Mouse (Mus musculus): ENCODE measurements around the gene Gid8. TPM values are rescaled to one million over a fixed set of nuclear protein-coding genes. Genes with fewer than 3 reads are reported as not detected.

Gid8 gene
- total RNA-seq (2015) = 59.6 and 70.9 TPM in 2 replicates
- total RNA-seq (2017) = 55.9 and 73.9 TPM in 2 replicates

DNA sequence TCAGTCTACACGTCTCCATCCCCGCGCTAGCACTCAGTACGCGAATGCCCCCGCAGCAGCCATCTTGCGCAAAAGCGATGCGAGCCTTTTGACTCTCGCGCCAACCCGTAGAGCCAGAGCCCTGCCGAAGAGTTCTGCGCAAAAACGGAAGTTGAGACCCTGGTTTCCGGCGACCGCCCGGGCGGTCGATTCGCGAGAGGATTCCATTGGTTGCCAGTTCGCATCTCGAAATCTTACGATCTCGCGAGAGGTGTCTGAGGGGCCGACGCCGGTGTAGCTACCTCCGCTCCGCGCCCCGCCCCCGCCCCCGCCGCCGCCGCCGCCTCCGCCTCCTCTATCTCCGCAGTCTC is at the start of gene Gid8, which contains the start of gene Dido1:
Gene Gid8, plus strand, starts transcription at position 195 of the 350 bp plus-strand sequence.
Gene Dido1, minus strand, starts transcription at position 77 of the 350 bp plus-strand sequence.
- peak; percentile 73 for ATAC-seq (replicated peaks; ENCODE audit: poor library complexity)

DNA sequence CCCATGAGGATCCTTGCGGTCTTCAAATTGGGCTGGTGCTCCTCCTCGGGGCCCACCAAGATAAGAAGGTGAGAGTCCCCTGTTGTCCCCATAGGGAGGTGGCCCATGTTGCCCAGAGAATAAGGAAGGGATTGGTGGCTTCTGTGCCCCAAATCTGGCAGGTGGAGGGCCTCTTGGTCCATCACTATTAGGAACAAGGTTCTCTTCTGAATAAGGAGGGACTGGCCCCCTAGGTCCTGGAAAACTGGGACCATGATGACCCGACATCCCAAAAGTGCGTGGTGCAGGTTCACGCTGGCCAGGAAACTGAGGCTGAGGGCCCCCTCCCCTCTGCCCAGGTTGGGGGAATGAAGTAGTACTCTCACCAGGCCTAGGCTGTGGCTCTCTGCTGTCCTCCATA is 49.4 kb upstream of the Gid8 start:
- ATAC-seq (replicated peaks; ENCODE audit: poor library complexity) = no peak

DNA sequence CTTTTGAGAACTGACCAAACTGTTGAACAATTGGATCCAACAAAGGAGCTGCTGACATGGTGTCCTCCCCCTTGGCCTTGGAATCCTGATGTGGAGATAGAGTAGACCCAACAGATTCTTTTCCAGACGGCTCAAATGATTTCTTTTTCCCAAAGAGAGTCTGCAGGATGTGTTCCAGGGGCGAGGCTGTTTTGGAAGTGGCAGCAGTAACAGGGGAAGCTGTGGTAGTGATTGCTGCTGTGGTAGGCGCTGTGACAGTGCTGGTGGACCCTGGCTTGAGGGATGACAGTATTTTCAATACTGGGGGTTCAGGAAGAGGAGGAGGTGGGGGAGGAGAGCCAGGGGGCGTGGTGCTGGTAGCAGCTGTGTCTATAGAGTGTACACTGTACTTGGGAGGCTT is 47.9 kb upstream of the Gid8 start:
- no peak for ATAC-seq (replicated peaks; ENCODE audit: poor library complexity)

DNA sequence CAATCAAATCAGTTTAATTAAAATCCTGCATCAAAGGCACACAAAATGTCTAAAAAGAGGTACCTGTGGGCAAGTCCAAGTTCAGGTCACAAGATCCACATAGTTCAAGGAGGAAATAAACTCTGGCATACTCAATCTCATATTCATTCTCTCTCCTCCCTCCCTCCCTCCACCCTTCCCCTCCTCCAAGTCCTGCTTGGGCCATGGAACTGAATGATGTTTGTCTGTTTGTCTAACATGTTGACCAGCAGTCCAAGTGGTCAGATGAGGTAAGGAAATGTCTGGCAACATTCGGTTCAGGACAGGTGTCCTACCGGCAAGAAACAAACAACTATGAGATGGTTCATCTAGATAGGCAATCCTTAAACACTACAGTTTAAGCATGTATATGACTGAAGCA is 33.2 kb upstream of the Gid8 start:
- ATAC-seq (replicated peaks; ENCODE audit: poor library complexity) = no peak

DNA sequence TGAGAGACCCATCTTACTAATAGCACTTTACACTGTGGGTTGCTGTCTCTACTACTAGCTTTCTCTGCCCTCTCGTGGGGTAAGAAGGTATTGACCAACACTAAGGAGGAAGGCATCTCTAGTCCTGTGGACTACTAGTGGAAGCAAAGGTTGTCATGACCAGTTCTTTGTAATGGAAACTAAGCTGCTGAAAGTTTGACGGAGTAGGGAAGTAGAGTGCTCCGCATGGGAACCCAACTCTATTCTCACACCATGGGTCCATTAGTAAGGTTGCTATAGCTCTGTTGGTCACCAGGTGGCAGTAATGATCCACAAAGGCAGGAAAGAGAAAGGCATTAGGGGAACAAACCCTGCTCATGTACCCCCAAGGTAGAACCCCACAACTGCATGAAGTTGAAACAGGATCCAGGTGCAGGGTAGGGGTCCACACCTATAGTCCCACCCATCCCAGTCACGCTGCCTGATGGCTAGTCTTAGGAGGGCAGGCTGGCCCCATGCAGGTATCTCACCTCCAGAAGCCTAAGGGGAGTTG is 31.2 kb upstream of the Gid8 start:
- peak; percentile 89 for ATAC-seq (replicated peaks; ENCODE audit: poor library complexity)

DNA sequence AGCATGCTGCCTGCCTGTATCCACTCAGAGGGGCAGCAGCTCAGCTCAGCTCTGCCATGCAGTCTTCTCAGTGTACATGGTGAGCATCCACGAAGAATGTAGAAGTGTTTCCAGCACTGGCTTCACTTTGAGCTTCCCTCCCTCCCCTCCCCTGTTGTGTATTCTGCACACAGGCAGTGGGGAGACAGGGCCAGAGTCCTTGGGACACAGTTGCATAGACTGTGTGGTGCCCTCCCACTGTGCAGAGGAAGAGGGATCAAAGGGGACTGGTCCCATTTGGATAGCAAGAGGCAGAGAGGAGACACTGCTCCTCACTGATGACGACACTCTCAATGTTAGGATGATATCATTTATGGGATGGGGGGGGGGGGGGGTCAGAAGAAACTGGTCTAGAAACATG is 28.7 kb upstream of the Gid8 start:
- ATAC-seq (replicated peaks; ENCODE audit: poor library complexity) = no peak

DNA sequence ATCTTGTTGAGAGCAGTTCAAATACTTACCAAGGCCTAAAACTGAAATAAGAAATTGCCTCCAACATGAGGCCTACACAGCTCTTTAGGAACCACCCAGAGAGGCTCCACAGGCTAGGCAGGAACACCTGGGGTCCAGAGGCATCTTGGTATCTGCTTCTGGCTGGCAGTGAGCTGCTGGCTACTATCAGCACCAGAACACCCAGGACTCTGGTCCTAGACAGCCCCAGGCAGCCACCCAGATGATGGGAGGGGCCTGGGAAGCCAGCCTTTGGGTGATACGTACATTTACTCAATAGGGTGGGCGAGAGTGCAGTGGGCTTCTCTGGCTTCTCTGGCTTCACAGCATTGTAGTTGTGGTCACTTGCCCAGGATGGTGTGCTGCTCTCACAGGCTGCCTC is 26.4 kb upstream of the Gid8 start:
- ATAC-seq (replicated peaks; ENCODE audit: poor library complexity) = peak; percentile 55

DNA sequence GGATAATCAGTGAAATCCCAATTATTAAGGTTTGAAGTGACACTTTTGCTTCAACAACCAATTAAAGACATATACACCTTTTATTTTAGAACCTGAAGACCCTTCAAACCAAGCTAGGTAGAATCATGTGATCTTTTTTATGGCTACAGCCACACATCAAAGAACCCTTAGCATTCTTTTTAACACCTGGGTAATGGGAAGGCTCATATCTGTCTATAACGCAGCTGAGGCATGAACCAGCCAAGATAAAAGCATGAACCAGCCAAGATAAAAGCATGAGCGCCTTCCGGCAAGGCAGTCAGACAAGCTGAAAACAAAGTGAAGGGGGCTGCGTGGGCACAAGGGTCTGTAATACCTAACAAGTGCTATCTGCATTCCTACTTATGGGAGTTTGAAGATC is 25.9 kb upstream of the Gid8 start:
- ATAC-seq (replicated peaks; ENCODE audit: poor library complexity) = no peak

DNA sequence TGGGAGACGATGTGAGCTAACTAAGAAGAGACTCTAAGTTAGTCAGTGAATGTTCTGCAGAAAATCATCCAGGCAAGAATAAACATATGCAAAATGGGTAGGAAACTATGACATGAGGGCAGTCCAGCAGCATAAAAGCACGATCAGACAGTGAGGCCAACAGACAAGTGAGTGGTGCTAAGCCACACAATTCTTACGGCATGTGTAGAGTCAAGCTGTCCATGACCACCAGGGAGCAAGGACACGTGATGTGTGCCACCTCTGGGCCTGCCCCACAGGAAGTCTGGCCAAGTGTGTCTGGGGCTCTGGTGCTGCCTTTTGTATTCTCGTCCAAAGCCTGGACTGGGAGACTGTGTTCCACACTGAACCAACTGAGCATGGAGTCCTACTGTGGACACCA is 20.1 kb upstream of the Gid8 start:
- ATAC-seq (replicated peaks; ENCODE audit: poor library complexity) = peak; percentile 35

DNA sequence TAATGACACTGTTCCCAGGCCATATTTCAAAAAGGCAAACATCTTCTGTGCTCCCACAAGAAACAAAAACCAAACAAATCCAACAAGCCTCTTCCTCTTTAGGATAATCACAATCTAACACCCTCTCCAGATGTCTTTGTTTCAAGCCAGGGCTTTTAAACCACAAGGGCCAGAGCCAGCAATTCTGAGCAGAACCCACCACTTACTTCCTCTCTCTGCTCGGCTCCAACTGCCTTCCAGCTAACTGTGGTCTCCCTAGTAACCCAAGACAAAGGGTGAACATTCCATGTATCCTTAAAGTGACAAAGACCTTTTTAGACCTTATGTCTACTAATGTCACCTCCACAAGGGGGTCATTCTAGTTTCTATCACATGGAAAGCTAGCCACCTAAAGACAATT is 17.3 kb upstream of the Gid8 start:
- peak; percentile 89 for ATAC-seq (replicated peaks; ENCODE audit: poor library complexity)

DNA sequence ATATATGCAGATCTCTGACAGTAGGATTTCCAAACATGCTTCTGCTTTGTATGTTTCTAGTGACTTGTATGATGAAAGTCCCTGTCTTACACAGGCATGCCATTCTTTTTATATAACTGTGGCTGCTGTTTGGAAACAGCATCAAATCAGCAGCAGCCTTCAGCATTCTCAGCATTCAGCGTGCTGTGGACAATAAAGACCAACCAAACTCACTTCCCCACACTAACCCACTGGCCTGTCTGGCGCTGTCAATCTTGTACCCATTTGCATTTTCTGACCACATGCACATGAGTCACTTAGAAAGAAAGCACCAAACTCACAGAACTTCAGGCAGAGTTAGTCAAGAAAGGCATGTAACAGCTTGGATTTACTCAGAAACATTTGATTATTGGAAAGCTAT is 14.7 kb upstream of the Gid8 start:
- peak; percentile 70 for ATAC-seq (replicated peaks; ENCODE audit: poor library complexity)

DNA sequence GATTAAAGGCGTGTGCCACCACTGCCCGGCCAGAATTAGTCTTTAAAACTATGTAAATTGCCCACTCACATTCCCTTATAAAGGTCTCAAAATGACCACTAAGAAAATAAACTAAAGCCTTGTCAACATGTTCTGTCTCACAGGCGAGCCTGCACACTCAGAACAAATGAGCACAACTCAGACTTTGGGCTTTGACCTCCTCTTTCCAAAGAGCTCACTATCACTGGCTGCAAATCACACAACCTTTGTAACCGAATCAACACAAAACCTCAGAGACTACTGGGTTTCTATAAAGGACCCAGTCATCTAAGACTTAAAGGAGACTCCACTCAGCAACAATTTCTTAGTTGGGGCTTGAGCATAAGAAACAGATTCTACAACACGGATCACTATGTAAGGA is 9.5 kb upstream of the Gid8 start:
- ATAC-seq (replicated peaks; ENCODE audit: poor library complexity) = no peak

DNA sequence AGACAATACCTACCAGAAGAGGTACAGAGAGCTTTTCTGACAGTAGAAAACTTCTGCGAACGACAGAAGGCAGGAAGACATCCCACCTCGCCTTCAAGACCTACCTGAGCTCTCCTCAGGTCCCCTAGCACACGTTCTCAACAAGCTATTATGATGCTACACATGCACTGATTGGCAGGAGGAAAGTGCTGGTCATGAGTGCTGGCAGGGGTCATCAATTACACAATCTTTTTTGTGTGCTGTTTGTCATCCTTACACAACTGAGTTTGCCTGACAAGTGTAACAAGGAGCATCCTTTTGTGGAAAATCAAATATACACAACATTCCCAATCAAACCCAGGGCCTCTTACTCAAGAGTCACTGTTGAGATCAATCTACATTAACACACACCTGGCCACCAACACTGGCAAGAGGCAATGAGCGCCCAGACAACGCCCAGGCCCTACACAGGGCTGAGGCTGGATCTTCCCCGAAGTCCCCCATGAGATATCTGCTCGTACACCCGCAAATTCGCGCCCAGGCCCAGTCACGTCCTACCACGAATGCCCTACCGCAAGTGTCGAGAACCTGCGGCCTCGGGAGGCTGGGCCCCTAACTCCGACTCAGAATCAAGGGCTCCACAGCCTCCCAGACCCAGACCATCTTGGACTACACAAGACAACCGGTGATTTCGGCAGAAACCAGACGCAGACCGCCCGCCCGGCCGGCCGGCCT is 8.7 kb upstream of the Gid8 start:
- peak; percentile 5; the same call in 1 of the 2 replicates for ATAC-seq (replicated peaks; ENCODE audit: poor library complexity)

DNA sequence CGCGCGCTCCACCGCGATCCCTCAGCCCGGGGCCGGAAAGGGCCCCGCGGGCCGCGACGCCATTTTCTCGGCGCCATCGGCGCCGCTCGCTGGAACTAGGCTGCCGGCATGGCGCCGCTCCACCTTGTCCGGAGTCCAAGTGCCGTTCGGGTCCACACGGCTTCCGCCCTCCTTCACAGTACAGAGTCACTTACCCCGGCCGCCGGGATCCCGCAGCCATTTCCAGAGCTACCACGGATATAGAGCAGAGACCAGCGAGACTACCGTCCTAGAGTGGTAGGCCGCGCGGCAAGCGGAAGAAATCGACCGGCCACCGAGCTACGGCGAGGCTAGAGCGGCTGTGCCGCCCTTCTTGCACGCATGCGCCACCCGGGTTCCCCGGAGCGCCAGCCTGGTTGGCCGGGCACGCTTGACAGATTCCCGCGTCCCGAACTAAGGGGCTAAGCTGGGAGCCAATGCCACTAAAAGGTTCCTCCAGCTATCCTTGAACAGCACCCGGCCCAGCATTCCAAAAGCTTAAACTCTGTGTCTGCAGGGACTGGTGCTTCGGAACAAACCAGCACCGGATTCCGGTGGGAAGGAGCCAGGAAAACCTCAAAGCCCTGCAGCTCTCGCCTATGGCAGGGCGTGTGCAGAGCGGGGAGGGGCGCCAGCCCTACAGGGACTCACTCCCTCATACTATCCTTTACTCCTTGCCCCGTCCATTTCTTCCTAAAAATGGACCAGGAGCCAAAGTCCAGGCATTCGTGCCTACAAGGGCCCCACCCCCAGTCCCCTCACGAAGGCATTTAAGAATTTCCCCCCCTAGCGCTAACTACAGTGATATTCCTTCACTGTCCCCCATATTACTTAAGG is 7.9 kb upstream of the Gid8 start:
- ATAC-seq (replicated peaks; ENCODE audit: poor library complexity) = peak; percentile 68

DNA sequence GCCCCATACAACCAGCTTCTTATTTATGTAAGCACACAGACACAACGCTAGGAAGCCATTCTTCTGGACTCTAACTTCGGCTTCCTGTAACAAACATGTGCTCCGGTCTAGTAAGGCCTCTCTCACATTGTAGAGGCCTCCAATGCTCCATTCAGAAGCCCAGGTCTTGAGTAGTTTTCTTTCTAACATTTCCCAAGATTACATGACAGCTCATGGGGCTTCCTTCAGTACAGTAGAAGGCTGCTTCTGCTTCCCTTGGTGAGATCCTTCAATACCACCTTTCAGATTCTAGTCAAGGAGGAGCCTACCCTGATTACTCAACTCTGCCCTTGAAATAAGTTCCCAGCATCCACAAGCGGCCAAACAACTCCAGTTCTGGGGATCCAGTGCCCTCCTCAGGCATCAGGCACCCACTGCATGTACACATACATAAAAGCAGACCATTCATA is 7.2 kb upstream of the Gid8 start:
- peak; percentile 20 for ATAC-seq (replicated peaks; ENCODE audit: poor library complexity)

DNA sequence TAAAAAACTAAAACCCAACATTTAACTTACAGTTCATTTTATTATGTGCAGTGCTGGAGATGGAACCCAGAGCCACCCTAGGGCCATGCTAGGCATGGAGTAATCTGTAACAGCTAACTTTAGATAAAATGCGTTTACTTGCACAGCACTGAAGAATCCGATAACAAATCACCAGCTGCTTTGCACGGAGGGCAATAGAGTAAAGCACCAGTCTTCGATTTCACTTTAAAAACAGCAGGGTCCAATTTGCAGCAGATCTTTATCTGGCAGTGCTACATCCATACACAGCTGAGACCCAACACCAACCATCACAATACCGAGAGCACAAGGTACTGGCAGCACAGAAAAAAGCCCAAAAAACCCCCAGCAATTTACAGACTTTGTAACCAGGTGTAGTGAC is 6.7 kb upstream of the Gid8 start:
- ATAC-seq (replicated peaks; ENCODE audit: poor library complexity) = no peak

DNA sequence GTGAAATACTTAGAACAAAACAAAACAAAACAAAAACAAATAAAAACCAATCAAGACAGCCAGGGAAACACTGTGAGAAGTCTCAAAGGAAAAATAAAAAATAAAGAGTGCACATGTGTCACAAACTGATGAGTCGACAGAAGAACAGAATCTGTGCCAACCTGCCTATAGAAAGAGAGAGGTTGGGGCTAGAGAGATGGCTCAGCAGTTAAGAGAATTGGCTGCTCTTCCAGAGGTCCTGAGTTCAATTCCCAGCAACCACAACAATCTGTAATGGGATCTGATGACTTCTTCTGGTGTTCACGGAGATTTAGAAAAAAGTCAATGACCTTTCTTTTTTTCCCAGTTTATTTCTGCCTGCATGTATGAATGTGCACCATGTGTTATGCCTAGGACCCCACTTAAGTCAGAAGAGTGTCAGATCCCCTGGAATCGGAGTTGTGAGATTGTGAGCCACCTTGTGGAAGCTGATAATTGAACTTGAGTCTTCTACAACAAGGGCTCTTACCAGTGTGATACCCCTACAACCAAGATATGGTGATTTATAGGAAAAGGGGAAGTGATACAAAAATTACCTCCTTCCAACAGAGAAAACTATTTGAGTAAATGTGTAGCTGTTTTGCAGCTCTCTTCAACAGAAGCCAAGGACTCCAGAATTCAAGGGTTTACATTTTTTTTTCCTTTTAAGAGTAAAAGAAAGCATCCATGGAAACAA is 6.1 kb upstream of the Gid8 start:
- ATAC-seq (replicated peaks; ENCODE audit: poor library complexity) = no peak

DNA sequence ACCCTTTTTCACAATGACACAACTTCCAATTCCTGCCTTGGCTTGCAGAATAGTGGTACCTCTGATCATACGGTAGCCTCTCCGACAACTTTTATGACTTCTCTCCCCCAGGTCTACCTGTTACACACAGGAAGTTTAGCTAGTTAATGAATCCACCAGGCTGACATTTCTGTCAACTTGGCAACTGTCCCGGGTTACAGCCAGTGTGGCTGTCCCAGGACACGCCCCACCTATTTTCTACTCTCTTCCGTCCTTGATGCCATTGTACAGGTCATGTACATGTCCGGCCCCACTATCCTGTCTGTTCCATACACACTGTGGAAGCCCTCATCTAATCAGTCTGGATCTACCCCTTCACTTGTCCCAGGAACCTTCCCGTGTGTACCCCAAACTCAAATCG is 5.3 kb upstream of the Gid8 start:
- no peak for ATAC-seq (replicated peaks; ENCODE audit: poor library complexity)

DNA sequence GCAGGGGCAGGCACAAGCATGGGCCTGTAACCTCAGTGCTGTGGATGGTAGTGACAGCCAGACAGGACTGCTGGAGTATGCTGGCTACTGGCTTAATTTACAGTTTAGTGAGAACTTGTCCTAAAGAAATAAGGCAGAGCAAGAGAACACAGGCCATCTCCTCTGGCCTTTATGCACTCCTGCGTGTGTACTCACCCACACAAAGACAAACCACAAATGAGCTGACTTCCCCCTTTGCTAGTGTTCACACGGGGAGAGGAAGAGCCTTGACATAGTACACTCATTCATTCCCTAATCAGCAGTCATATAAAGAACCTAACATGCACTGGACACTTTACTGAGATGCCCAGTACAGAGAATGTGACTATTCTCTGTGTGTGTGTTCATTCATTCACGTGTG is 4.9 kb upstream of the Gid8 start:
- ATAC-seq (replicated peaks; ENCODE audit: poor library complexity) = peak; percentile 16

DNA sequence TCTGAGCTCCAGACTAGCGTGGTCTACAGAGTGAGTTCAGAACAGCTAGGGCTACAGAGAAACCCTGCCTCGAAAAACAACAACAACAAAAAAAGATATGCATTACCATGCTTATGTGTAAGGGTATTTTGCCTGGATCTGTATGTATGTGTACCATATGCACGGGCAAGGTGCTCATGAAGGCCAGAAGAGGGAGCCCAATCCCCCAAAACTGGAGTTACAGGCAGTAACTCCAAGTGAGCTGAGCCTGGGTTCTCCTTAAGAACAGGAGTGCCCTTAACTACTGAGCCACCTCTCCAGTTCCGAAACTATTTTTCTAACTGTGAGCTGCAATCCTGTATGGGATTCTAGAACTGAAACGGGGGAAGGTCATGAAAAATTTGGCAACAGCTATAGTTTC is 3.9 kb upstream of the Gid8 start:
- ATAC-seq (replicated peaks; ENCODE audit: poor library complexity) = no peak

Data from megakaryocyte progenitor cell, adult 5-6 weeks (primary cell).